Mouse (Mus musculus) C2C12 (cell line): ENCODE results near the gene Rhag. TPM values are rescaled to one million over a fixed set of nuclear protein-coding genes. Genes with fewer than 3 reads are reported as not detected.

Experiments
- H3K27me3 ChIP-seq: one replicate; pipeline ENCODE4 v1.6.1; 2011; ENCODE audit not compliant: control insufficient read depth, insufficient read depth, insufficient read length
- H3K36me3 ChIP-seq: one replicate; pipeline ENCODE4 v1.6.1; 2011; ENCODE audit not compliant: control insufficient read depth, insufficient read depth
- H3K4me3 ChIP-seq: one replicate; pipeline ENCODE4 v1.5.1; 2011; ENCODE audit warnings: mild to moderate bottlenecking, control low read depth; ENCODE audit not compliant: poor library complexity, insufficient read depth, severe bottlenecking
- H3K79me2 ChIP-seq: one replicate; pipeline ENCODE4 v1.6.1; 2011; ENCODE audit not compliant: control insufficient read depth, insufficient read depth
- H3K79me3 ChIP-seq: one replicate; pipeline ENCODE4 v1.6.1; 2011; ENCODE audit warnings: low read depth, control low read depth
- H3ac ChIP-seq: one replicate; pipeline ENCODE3; 2011; ENCODE audit warnings: low read depth; ENCODE audit not compliant: control insufficient read depth, insufficient read length
- CEBPB ChIP-seq: IDR thresholded peaks from one replicate; pipeline ENCODE4 v1.6.1; 2011; ENCODE audit warnings: low read depth, mild to moderate bottlenecking, control low read depth, moderate library complexity
- CTCF ChIP-seq: IDR thresholded peaks from one replicate; pipeline ENCODE4 v1.5.1; 2011; ENCODE audit not compliant: control insufficient read depth, insufficient read depth, insufficient read length
- FOSL1 ChIP-seq: IDR thresholded peaks from one replicate; pipeline ENCODE4 v1.8.0; 2011; ENCODE audit warnings: mild to moderate bottlenecking, low read length; ENCODE audit not compliant: poor library complexity, insufficient read depth, severe bottlenecking
- MAX ChIP-seq: IDR thresholded peaks from one replicate; pipeline ENCODE4 v1.6.1; 2011; ENCODE audit warnings: mild to moderate bottlenecking, control low read depth
- MYOD1 ChIP-seq: IDR thresholded peaks from one replicate; pipeline ENCODE4 v1.6.1; 2011; ENCODE audit warnings: low read depth; ENCODE audit not compliant: control insufficient read depth, insufficient read length
- MYOG ChIP-seq: IDR thresholded peaks from one replicate; pipeline ENCODE4 v1.6.1; 2011; ENCODE audit not compliant: control insufficient read depth, insufficient read length; ENCODE audit errors: extremely low read depth
- USF1 ChIP-seq: IDR thresholded peaks from one replicate; pipeline ENCODE4 v1.6.1; 2011; ENCODE audit warnings: low read depth, mild to moderate bottlenecking, control low read depth, moderate library complexity
- polyA plus RNA-seq: library from polyadenylated mRNA; unstranded; fragments of >200 nt; fragmentation: generic; extraction: Trizol; gene quantifications from one replicate; pipeline ENCODE4 v1.2.1, GENCODE M21; 2012; ENCODE audit warnings: missing spikeins

The Rhag gene
- polyA plus RNA-seq, 1 experiment = not detected

GRCm38 (mm10) chr17:40806550-40806949 lies 4.4 kb upstream of the Rhag start:
- TF ChIP-seq USF1 = no peak
- Histone ChIP-seq H3K27me3 (no peaks in the 10 kb centered on the region), H3K36me3 (no peaks in the 10 kb centered on the region), H3K4me3 (no peak overlapping the region), H3ac (no peak overlapping the region), H3K79me3 (no peaks in the 10 kb centered on the region), H3K79me2 (no peaks in the 10 kb centered on the region)

DNA sequence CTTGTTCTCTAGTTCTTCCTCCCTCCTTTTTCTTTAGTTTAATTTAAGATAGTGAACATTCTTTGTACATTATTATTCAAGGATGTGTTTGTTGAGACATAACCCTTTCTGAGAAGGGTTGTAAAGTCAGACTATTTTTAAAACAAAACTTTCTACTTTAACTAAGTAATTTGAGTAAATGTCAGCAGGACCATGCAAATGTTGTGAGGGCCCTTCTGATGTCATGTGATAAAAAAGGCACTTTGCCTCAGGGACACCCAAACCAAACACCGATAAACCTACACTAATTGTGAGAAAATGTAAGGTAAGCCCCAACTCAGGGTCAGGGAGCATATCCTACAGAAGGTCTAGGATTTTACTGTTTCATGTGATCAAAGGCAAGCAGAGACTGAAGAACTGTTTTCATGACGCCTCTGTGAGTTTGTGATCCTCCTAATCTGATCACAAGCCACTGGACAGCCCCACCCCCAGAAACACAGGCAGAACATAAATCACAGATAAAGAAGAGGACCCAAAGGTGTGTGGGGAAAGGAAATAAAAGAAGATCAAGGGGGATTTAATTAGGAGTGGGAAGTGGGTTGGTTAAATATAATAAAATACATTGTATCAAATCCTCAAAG lies 3.9 kb upstream of the Rhag start, which contains the start of gene Crisp2:
Gene Crisp2, minus strand, starts transcription at position 51 of the 620 bp plus-strand sequence.
- Histone ChIP-seq H3K4me3 (no peak within 1 kb of the TSS), H3K79me3 (no peaks in the 10 kb centered on the region), H3ac (no peak within 1 kb of the TSS), H3K79me2 (no peaks in the 10 kb centered on the region), H3K36me3 (no peaks in the 10 kb centered on the region), H3K27me3 (no peaks in the 10 kb centered on the region)
- TF ChIP-seq MYOD1 (no peak), MYOG (no peak), CTCF (no peak), FOSL1 (no peak), USF1 (no peak), CEBPB (no peak), MAX (no peak)

DNA sequence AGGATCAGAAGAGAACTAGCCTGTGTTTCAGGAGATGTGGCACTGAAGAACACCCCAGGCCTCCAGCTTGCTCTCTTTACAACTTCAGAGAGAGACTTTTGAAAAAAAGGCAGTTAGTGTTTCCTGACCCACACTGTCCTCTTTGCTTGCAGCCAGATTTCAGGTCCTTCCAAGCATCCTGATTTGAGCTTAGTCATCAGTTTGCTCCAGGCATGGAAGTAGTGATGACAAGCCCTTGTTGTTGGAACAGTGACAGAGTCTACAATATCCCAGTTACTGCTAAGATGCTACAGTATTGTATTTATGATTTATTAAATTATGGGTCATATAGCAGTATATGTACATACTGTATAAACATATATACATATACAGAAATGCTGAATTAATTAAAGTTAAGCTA lies 2.9 kb upstream of the Rhag start:
- Histone ChIP-seq H3K4me3 (no peak overlapping the region), H3K79me2 (no peaks in the 10 kb centered on the region), H3K36me3 (no peaks in the 10 kb centered on the region), H3K79me3 (no peaks in the 10 kb centered on the region), H3ac (no peak overlapping the region), H3K27me3 (no peaks in the 10 kb centered on the region)
- TF ChIP-seq CEBPB = no peak
- no peak for TF ChIP-seq USF1
- no peak for TF ChIP-seq FOSL1
- TF ChIP-seq MYOG = no peak
- TF ChIP-seq MAX = no peak
- TF ChIP-seq MYOD1 = no peak
- no peak for TF ChIP-seq CTCF

DNA sequence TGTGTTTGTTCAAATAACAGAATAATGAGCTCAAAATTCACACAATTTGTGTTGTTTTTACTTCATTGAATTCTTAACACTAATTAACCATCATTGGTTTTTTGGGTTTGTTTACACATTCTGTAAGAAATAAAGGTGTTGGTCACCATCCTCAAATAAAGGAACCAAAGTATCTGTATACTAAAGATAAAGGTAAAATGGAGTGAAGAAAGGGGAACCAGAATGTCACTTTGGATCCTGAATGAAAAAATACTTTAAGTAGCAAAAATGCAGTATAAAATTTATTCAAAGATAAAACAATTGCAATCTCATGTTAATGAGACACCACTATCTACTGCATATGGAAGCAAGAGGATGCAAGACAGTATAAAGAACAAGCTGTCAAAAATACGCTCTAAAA lies 634 bp downstream of the Rhag start:
- TF ChIP-seq FOSL1 (no peak), CEBPB (no peak), CTCF (no peak), MYOD1 (no peak), USF1 (no peak), MAX (no peak), MYOG (no peak)
- Histone ChIP-seq H3K27me3 (no peaks in the 10 kb centered on the region), H3K36me3 (no peaks in the 10 kb centered on the region), H3K4me3 (no peak overlapping the region), H3K79me2 (no peaks in the 10 kb centered on the region), H3K79me3 (no peaks in the 10 kb centered on the region), H3ac (no peak overlapping the region)

DNA sequence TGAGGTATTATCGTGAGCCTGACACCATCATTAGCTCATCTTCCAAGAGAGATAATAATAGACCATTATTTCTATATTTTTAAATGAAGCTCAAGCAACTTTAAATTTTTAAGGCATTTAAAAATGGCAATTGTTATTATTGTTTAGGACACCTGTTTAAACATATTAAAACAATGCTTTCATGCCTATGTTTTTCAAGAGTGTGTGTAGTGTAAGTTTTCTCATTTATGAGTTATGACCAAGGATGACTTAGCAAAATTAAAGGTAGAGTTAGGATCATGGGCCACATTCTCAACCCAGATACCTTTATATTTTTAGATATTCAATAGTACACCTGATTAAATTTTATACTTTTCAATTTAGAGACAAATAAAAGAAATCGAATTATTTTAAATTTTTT lies 1.3 kb downstream of the Rhag start:
- Histone ChIP-seq H3K79me2 (no peaks in the 10 kb centered on the region), H3K79me3 (no peaks in the 10 kb centered on the region), H3K36me3 (no peaks in the 10 kb centered on the region), H3K27me3 (no peaks in the 10 kb centered on the region), H3ac (no peak overlapping the region), H3K4me3 (no peak overlapping the region)
- no peak for TF ChIP-seq CEBPB
- no peak for TF ChIP-seq USF1
- no peak for TF ChIP-seq CTCF
- TF ChIP-seq MYOG = no peak
- TF ChIP-seq MAX = no peak
- TF ChIP-seq FOSL1 = no peak
- TF ChIP-seq MYOD1 = no peak

DNA sequence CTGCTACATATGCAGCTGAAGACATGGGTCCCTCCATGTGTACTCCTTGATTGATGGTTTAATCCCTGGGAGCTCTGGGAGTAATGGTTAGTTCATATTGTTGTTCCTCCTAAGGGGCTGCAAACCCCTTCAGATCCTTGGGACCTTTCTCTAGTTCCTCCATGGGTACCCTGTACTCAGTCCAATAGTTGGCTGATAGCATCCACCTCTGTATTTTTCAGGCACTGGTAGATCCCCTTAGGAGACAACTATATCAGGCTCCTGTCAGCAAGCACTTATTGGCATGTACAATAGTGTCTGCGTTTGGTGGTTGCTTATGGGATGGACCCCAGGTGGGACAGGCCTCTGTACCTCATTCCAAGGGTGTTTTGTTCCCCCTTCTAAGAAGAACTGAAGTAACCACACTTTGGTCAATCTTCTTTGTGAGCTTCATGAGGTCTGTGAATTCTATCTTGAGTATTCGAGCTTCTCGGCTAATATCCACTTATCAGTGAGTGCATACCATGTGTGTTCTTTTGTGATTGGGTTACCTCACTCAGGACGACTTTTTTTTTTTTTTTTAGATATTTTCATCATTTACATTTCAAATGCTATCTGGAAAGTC lies 6.5 kb downstream of the Rhag start:
- Histone ChIP-seq H3K36me3 (no peaks in the 10 kb centered on the region), H3K79me2 (no peaks in the 10 kb centered on the region), H3K4me3 (no peak overlapping the region), H3K27me3 (no peaks in the 10 kb centered on the region), H3ac (no peak overlapping the region), H3K79me3 (no peaks in the 10 kb centered on the region)
- TF ChIP-seq USF1 (no peak), MYOG (no peak), CTCF (no peak), MAX (no peak)
